Mouse (Mus musculus) lung, adult 2 months (tissue): ENCODE data around the gene Tmem161a.

ENCODE experiments used
- CTCF ChIP-seq: fragments of 200-500 bp; IDR thresholded peaks from 2 replicates; pipeline ENCODE4 v1.5.1; 2011; ENCODE audit warnings: mild to moderate bottlenecking, low read length, control low read depth; ENCODE audit not compliant: insufficient read depth
- POLR2A ChIP-seq: fragments of 200-500 bp; IDR thresholded peaks from 2 replicates; pipeline ENCODE4 v1.6.1; 2011; ENCODE audit warnings: low read depth, mild to moderate bottlenecking, control low read depth, low read length, borderline replicate concordance; ENCODE audit errors: extremely low read depth

- no peak for TF ChIP-seq POLR2A
- TF ChIP-seq CTCF: no peak
Observed at GRCm38 (mm10) chr8:70208130-70208529, 36.0 kb downstream of the Tmem161a start.
